In genomic region chr9:109862397-109863044, GRCm38 (mm10) we compare ENCODE assay signal across 8 mouse cellular contexts. TPM values are rescaled to one million over a fixed set of nuclear protein-coding genes. Genes with fewer than 3 reads are reported as not detected.
DNase-seq lines count a peak whose midpoint lies in the region; ATAC-seq lines count a peak whose summit lies in the region.

No protein-coding gene starts in this region.

- no peaks in the 10 kb centered on the region for H3K27me3 ChIP-seq in hindbrain, embryonic 11.5 days (ENCODE audit: control insufficient read depth, insufficient read depth, low read length)

- no peak overlapping the region for H3K4me2 ChIP-seq in hindbrain, embryonic 11.5 days (replicated peaks; ENCODE audit: low read depth, low read length)

- no peaks in the 10 kb centered on the region for H3K36me3 ChIP-seq in hindbrain, embryonic 11.5 days (ENCODE audit: control insufficient read depth, insufficient read depth, low read length)

- 19% methylated on average over 20 of the region's 20 CpGs for WGBS in hindbrain, embryonic 11.5 days

- no peak overlapping the region for H3K27ac ChIP-seq in hindbrain, embryonic 11.5 days (ENCODE audit: low read depth, low read length)

- DNase-seq in Muller cell, postnatal 12 days (ENCODE audit: inconsistent ontology term) = peak; percentile 74
- peak; percentile 49 for DNase-seq in cerebellum, adult 9-11 months
- DNase-seq in frontal cortex, adult 2 months (ENCODE audit: extremely low spot score in 1 of 2, low spot score in 1 of 2) = peak; percentile 13 to 88
- DNase-seq in hindbrain, embryonic 11.5 days (ENCODE audit: low spot score) = peak; percentile 90
- peak; percentile 82 to 84 for DNase-seq in layer of hippocampus, postnatal 10 days (ENCODE audit: low spot score in 2 of 2)
- peak; percentile 66 for DNase-seq in lung, postnatal 25 days (ENCODE audit: low spot score)
- peak; percentile 89 for DNase-seq in retina, embryonic 14.5 days (ENCODE audit: low spot score)
- DNase-seq in thymus, postnatal 4 days = peak; percentile 94

- no peak overlapping the region for H3K9ac ChIP-seq in hindbrain, embryonic 11.5 days (ENCODE audit: low read depth, low read length)

- H3K4me3 ChIP-seq in hindbrain, embryonic 11.5 days (ENCODE audit: low read depth, low read length) = no peak overlapping the region

- H3K9me3 ChIP-seq in hindbrain, embryonic 11.5 days (ENCODE audit: control insufficient read depth, low read length) = no peaks in the 10 kb centered on the region

- 0 out of 2 replicates have a peak, but pooled peaks have one; percentile 19 for ATAC-seq in hindbrain, embryonic 11.5 days (ENCODE audit: low FRiP score)

- no peaks in the 10 kb centered on the region for H3K4me1 ChIP-seq in hindbrain, embryonic 11.5 days (replicated peaks; ENCODE audit: control insufficient read depth, insufficient read depth, low read length)

RNA-seq across cellular contexts. Expression of gene Cdc25a, which starts 12.9 kb away (rescaled TPM):
- polyA plus RNA-seq in frontal cortex, adult 2 months (2012; rRNA removed) = 3.4 and 4.3 TPM in 2 replicates
- polyA plus RNA-seq in hindbrain, embryonic 11.5 days (2014; fragmentation: Nextera tagmentation; extraction: Ambion mirVana) = 24.6 and 33.5 TPM in 2 replicates
- total RNA-seq in layer of hippocampus, postnatal 10 days (2021) = 1 to 10 TPM; 7.4 to 8.1 TPM

RNA-seq across cellular contexts. Expression of gene Camp, which starts 13.1 kb away (rescaled TPM):
- polyA plus RNA-seq in frontal cortex, adult 2 months (2012; rRNA removed) = 0.22 and 0.61 TPM in 2 replicates
- polyA plus RNA-seq in hindbrain, embryonic 11.5 days (2014; fragmentation: Nextera tagmentation; extraction: Ambion mirVana) = 0.28 and 0.31 TPM in 2 replicates
- 1 to 10 TPM in 1 of 2 experiments, not detected in 1; 3.0 TPM for total RNA-seq in layer of hippocampus, postnatal 10 days (2021)

RNA-seq across cellular contexts. Expression of gene Nme6, which starts 30.0 kb away (rescaled TPM):
- 15.3 and 16.1 TPM in 2 replicates for polyA plus RNA-seq in frontal cortex, adult 2 months (2012; rRNA removed)
- polyA plus RNA-seq in hindbrain, embryonic 11.5 days (2014; fragmentation: Nextera tagmentation; extraction: Ambion mirVana) = 89.2 and 90.6 TPM in 2 replicates
- 10 to 100 TPM; 12.0 to 12.3 TPM for total RNA-seq in layer of hippocampus, postnatal 10 days (2021)

RNA-seq across cellular contexts. Expression of gene Spink8, which starts 50.4 kb away (rescaled TPM):
- 0.64 and 0.67 TPM in 2 replicates for polyA plus RNA-seq in frontal cortex, adult 2 months (2012; rRNA removed)
- not detected in 2 replicates for polyA plus RNA-seq in hindbrain, embryonic 11.5 days (2014; fragmentation: Nextera tagmentation; extraction: Ambion mirVana)
- total RNA-seq in layer of hippocampus, postnatal 10 days (2021) = 10 to 100 TPM; 19.0 to 21.0 TPM
